8 mouse cellular contexts compared by ENCODE assay signal in genomic region chr2:48814223-48815038, GRCm38 (mm10). TPM values are rescaled to one million over a fixed set of nuclear protein-coding genes. Genes with fewer than 3 reads are reported as not detected.
DNase-seq lines count a peak whose midpoint lies in the region; ATAC-seq and TF ChIP-seq lines count a peak whose summit lies in the region.

No protein-coding gene starts in this region.

- H3K4me2 ChIP-seq in hindbrain, postnatal 0 days (ENCODE audit: low read depth, low read length), result peak overlapping the region; percentile 77

- H3K4me3 ChIP-seq in hindbrain, postnatal 0 days (ENCODE audit: low read length), result peak overlapping the region; percentile 90

- intact Hi-C loops in left cerebral cortex, postnatal 36 days (cut with DNase I), result loop anchor here (5.0 kb wide), 2 partner anchors 73 to 192 kb away; no protein-coding TSS in a partner anchor

- WGBS in hindbrain, postnatal 0 days, result 3% methylated on average over 74 of the region's 76 CpGs

- peak overlapping the region; percentile 98 for H3K27ac ChIP-seq in hindbrain, postnatal 0 days

- H3K36me3 ChIP-seq in hindbrain, postnatal 0 days (ENCODE audit: insufficient read depth, low read length), result no peaks in the 10 kb centered on the region

- H3K9me3 ChIP-seq in hindbrain, postnatal 0 days (ENCODE audit: low read length), result no peaks in the 10 kb centered on the region

- TF ChIP-seq CTCF in hindbrain, postnatal 0 days (IDR thresholded peaks at IDR 0.05; ENCODE audit: low read depth), result no peak

- H3K4me1 ChIP-seq in hindbrain, postnatal 0 days (ENCODE audit: insufficient read depth, low read length), result no peaks in the 10 kb centered on the region

- no peaks in the 10 kb centered on the region for H3K27me3 ChIP-seq in hindbrain, postnatal 0 days (ENCODE audit: insufficient read depth, low read length)

- ATAC-seq in hindbrain, postnatal 0 days, result peak; percentile 78
- peak; percentile 61 for ATAC-seq in megakaryocyte-erythroid progenitor cell, adult 5-6 weeks (replicated peaks; ENCODE audit: low FRiP score, low TSS enrichment, poor library complexity, severe bottlenecking)

- DNase-seq in adipocyte (ENCODE audit: low spot score), result peak; percentile 65
- peak; percentile 67 to 70 for DNase-seq in cerebellum, postnatal 25 days
- DNase-seq in gastrocnemius, adult 8-10 months (ENCODE audit: low spot score in 2 of 2), result peak; percentile 7 to 18
- peak; percentile 59 for DNase-seq in hindbrain, postnatal 0 days (ENCODE audit: low spot score)
- DNase-seq in left cerebral cortex, postnatal 36 days (ENCODE audit: low spot score in 2 of 2), result peak; percentile 56 to 61
- peak; percentile 55 for DNase-seq in right cerebral cortex, postnatal 4 days
- DNase-seq in natural killer cell, adult 2 months (ENCODE audit: low spot score in 2 of 2), result no peak

- H3K9ac ChIP-seq in hindbrain, postnatal 0 days (replicated peaks; ENCODE audit: low read length), result peak overlapping the region; percentile 81

RNA-seq across cellular contexts. Expression of gene Acvr2a, which starts 0.5 kb away (rescaled TPM):
- total RNA-seq in gastrocnemius, adult 8-10 months (2022), result 10 to 100 TPM; 22.9 to 33.2 (median 24.4) TPM
- 50.3 and 54.8 TPM in 2 replicates for total RNA-seq in hindbrain, postnatal 0 days (2014; rRNA removed)
- polyA plus RNA-seq in hindbrain, postnatal 0 days (2015; fragmentation: Nextera tagmentation; extraction: Ambion mirVana), result 23.7 and 24.0 TPM in 2 replicates
- total RNA-seq in left cerebral cortex, postnatal 36 days (2021), result 10 to 100 TPM; 38.1 to 49.7 TPM
- total RNA-seq in megakaryocyte-erythroid progenitor cell, adult 5-6 weeks (2014; fragmentation: Nextera tagmentation), result 0.32 and 2.4 TPM in 2 replicates
- total RNA-seq in megakaryocyte-erythroid progenitor cell, adult 5-6 weeks (2017), result 0.69 and 1.4 TPM in 2 replicates

Comparison
In these comparisons a context has a peak if more than half of its experiments do, and no peak if none do; other contexts are left out.
1. DNase-seq: peak in adipocyte (single experiment), cerebellum, postnatal 25 days (2 of 2), gastrocnemius, adult 8-10 months (2 of 2), hindbrain, postnatal 0 days (single experiment), left cerebral cortex, postnatal 36 days (2 of 2) and right cerebral cortex, postnatal 4 days (single experiment); none in natural killer cell, adult 2 months (0 of 2).
2. RNA of gene Acvr2a, which starts 0.5 kb away (total RNA-seq): 50.3 to 54.8 TPM in hindbrain, postnatal 0 days, 38.1 to 49.7 TPM in left cerebral cortex, postnatal 36 days and 22.9 to 33.2 TPM in gastrocnemius, adult 8-10 months; 0.32 to 2.4 TPM in megakaryocyte-erythroid progenitor cell, adult 5-6 weeks; every median in the first group is over 4 times any median in the second.